Mouse (Mus musculus) hindbrain, postnatal 0 days (tissue): Measurements from ENCODE around the gene Kat2b. TPM values are rescaled to one million over a fixed set of nuclear protein-coding genes. Genes with fewer than 3 reads are reported as not detected.

ENCODE experiments used
- ATAC-seq: fragments of 200-750 bp; cut with Nextera tagmentation; 2 replicates; pipeline ENCODE4 v1.8.0; 2017; ENCODE audit warnings: mild to moderate bottlenecking, moderate TSS enrichment, moderate library complexity
- DNase-seq: peaks from one replicate; pipeline ENCODE4 v3.0.0-alpha.2; 2015; ENCODE audit warnings: low spot score
- H3K27ac ChIP-seq: fragments of 300-500 bp; sonication (generic); 2 replicates; pipeline ENCODE4 v1.5.1; 2014; ENCODE audit warnings: mild to moderate bottlenecking
- H3K27me3 ChIP-seq: fragments of 300-500 bp; sonication (generic); 2 replicates; pipeline ENCODE4 v1.6.1; 2014; ENCODE audit warnings: low read length, mixed read lengths; ENCODE audit not compliant: insufficient read depth
- H3K36me3 ChIP-seq: fragments of 300-500 bp; sonication (generic); 2 replicates; pipeline ENCODE4 v1.6.1; 2014; ENCODE audit warnings: low read length, mixed read lengths; ENCODE audit not compliant: insufficient read depth
- H3K4me1 ChIP-seq: fragments of 300-500 bp; sonication (generic); 2 replicates; pipeline ENCODE4 v1.6.1; 2014; ENCODE audit warnings: antibody characterized with exemption, low read length, mixed read lengths; ENCODE audit not compliant: insufficient read depth
- H3K4me2 ChIP-seq: fragments of 300-500 bp; sonication (generic); 2 replicates; pipeline ENCODE4 v1.6.1; 2014; ENCODE audit warnings: low read depth, mild to moderate bottlenecking, low read length, moderate library complexity, mixed read lengths
- H3K4me3 ChIP-seq: fragments of 300-500 bp; sonication (generic); 2 replicates; pipeline ENCODE4 v1.5.1; 2014; ENCODE audit warnings: low read length
- H3K9ac ChIP-seq: fragments of 300-500 bp; sonication (generic); replicated peaks from 2 replicates; pipeline ENCODE4 v1.6.1; 2014; ENCODE audit warnings: mild to moderate bottlenecking, low read length, moderate library complexity, mixed read lengths
- H3K9me3 ChIP-seq: fragments of 300-500 bp; sonication (generic); 2 replicates; pipeline ENCODE4 v1.6.1; 2016; ENCODE audit warnings: low read length, mixed read lengths
- CTCF ChIP-seq: IDR thresholded peaks from 2 replicates; pipeline ENCODE4 v1.5.1; 2016; ENCODE audit warnings: antibody characterized with exemption, control low read depth, low read depth
- WGBS: fragments of 180-500 bp; shearing (Covaris S2); extraction: QIAGEN DNeasy Blood & Tissue Kit; methylation state at CpG from one replicate; pipeline ENCODE4 v1.1.7; 2014; 5-methylcytosine and 5-hydroxymethylcytosine counted together
- polyA plus RNA-seq: library from polyadenylated mRNA; unstranded; fragments of >200 nt; fragmentation: Nextera tagmentation; extraction: Ambion mirVana; gene quantifications from 2 replicates; pipeline ENCODE4 v1.2.1, GENCODE M21; 2015
- total RNA-seq: library from RNA; depleted of rRNA; stranded (reverse); fragments of >200 nt; gene quantifications from 2 replicates; pipeline ENCODE4 v1.2.3, GENCODE M21; 2014

The Kat2b gene
- total and polyA plus RNA-seq, 2 experiments from 2014 or later, result 4.6 to 17.5 TPM

DNA sequence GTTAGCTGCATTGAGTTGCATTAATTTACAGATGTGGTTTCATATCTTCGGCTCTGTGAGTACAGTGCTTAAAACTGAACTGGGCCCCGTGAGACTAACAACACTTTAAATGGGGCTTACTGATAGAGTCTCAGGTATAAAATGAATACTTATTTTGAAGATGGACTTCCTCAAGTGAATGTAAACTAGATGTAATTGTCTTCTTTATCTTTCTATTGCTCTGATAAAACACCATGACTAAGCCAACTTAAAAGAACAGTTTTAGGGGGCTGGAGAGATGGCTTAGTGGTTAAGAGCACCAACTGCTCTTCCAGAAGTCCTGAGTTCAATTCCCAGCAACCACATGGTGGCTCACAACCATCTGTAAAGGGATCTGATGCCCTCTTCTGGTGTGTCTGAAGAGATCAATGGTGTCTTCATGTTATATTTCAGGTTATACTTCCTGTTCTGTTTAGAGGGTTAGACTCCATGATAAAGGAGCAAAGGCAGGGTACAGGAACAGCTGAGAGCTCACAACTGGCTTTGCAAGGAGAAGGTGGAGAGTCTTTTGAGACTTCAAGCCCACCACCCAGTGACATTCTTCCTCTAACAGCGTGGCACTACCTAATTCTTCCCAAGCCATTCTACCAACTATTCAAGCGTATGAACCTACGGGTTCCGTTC is 50.8 kb downstream of the Kat2b start:
- H3K27ac ChIP-seq, result no peak overlapping the region
- H3K27me3 ChIP-seq, result no peaks in the 10 kb centered on the region
- H3K4me2 ChIP-seq, result no peak overlapping the region
- no peaks in the 10 kb centered on the region for H3K9me3 ChIP-seq
- no peaks in the 10 kb centered on the region; the same call in 1 of the 2 replicates for H3K36me3 ChIP-seq
- TF ChIP-seq CTCF, result no peak
- H3K4me1 ChIP-seq, result no peaks in the 10 kb centered on the region
- WGBS, result 92% methylated on average over 6 of the region's 6 CpGs
- no peak overlapping the region for H3K4me3 ChIP-seq
- DNase-seq (no peak), ATAC-seq (no peak)
- no peak overlapping the region for H3K9ac ChIP-seq

DNA sequence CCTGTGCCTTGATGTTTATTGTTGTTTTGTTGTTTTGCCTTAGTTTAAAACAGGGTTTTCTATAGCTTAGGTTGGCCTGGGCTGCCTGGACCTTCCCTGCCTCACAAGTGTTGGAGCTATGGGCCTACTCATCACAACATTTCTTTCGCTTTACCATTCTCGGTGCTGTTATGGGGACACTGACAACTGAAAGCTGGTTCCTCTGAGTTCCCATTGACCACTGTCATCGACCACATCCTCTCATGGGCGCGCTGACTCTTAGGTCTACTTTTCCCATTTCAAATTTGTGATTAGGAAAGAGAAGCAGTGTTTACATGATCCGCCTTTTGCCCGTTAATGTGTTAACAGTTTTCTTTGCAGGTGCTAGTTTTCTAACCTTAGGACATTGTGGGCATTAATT is 51.7 kb downstream of the Kat2b start:
- no peak overlapping the region for H3K27ac ChIP-seq
- no peak for DNase-seq
- WGBS, result 98% methylated on average over 7 of the region's 7 CpGs

DNA sequence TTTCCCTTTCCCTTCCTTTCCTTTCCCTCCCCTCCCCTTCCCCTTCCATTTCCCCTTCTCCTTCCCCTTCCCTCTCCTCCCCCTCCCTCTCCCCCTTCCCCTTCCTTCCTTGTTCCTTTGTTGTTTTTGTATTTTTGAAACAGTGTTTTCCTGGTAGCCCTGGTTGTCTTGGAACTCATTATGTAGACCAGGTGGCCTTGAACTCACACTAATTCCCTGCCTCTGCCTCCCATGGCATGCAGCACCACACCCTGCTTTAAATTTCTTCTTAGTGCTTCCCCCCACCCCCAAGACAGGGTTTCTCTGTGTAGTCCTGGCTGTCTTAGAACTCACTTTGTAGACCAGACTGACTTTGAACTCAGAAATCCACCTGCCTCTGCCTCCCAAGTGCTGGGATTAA is 52.7 kb downstream of the Kat2b start:
- H3K4me3 ChIP-seq, result no peak overlapping the region
- no peak for TF ChIP-seq CTCF
- no peaks in the 10 kb centered on the region for H3K27me3 ChIP-seq
- DNase-seq (no peak), ATAC-seq (no peak)
- no peaks in the 10 kb centered on the region for H3K4me1 ChIP-seq
- H3K27ac ChIP-seq, result no peak overlapping the region
- H3K36me3 ChIP-seq, result peaks cover 3% of the 10 kb centered on the region; the same call in 1 of the 2 replicates
- H3K9me3 ChIP-seq, result no peaks in the 10 kb centered on the region
- no peak overlapping the region for H3K4me2 ChIP-seq
- no peak overlapping the region for H3K9ac ChIP-seq

More for the DNA sequence above, 51.7 kb downstream of the Kat2b start:
- H3K27me3 ChIP-seq, result no peaks in the 10 kb centered on the region
- TF ChIP-seq CTCF, result no peak
- H3K4me1 ChIP-seq, result no peaks in the 10 kb centered on the region
- H3K9me3 ChIP-seq, result no peaks in the 10 kb centered on the region
- no peak overlapping the region for H3K4me3 ChIP-seq
- H3K4me2 ChIP-seq, result no peak overlapping the region
- no peaks in the 10 kb centered on the region; the same call in 1 of the 2 replicates for H3K36me3 ChIP-seq
- H3K9ac ChIP-seq, result no peak overlapping the region
- no peak for ATAC-seq

DNA sequence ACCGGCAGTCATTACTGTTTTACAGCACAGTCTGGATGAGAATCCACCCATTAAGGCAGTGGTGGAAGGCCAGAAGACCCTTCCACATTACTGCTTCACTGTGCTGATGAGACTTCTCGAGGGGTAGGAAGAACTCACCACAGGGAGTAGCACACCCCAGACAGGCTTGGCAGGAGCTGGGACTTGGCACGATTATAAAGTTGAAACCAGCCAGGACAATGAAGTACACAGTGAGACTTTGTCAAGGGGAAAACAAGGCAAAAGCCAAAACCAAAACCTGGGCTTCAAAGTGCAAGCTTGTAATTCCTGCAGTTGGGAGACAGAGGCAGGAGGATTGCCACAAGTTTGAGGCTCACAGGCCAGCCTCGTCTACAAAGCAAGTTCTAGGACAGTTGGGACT is 54.0 kb downstream of the Kat2b start:
- no peak for TF ChIP-seq CTCF
- no peak overlapping the region for H3K9ac ChIP-seq
- H3K4me1 ChIP-seq, result no peaks in the 10 kb centered on the region
- H3K4me3 ChIP-seq, result no peak overlapping the region
- DNase-seq (no peak), ATAC-seq (no peak)
- no peaks in the 10 kb centered on the region for H3K9me3 ChIP-seq
- no peak overlapping the region for H3K27ac ChIP-seq
- no peak overlapping the region for H3K4me2 ChIP-seq
- peaks cover 9% of the 10 kb centered on the region; the same call in 1 of the 2 replicates for H3K36me3 ChIP-seq
- 61% methylated on average over 4 of the region's 4 CpGs for WGBS
- H3K27me3 ChIP-seq, result no peaks in the 10 kb centered on the region

DNA sequence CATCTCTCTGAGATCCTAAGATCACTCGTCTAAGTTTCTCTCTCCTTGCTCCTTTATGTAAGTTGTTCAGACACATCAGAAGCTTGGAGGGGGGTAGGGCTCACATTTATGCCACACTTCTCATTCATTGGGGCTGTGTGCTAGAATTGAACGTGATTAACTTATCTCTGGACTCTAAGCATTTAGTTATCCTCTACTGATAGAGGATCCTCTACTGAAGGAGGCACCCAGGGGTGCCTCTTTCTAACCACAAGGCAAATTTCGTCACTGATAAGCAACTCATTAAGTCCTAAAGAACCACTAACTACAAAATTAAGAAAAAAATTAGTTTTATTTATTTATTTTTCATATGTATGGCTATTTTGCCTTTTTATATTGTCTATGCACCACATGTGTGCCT is 55.5 kb downstream of the Kat2b start:
- no peaks in the 10 kb centered on the region for H3K4me1 ChIP-seq
- WGBS, result 88% methylated on average over 3 of the region's 3 CpGs
- no peak for ATAC-seq
- no peak overlapping the region for H3K27ac ChIP-seq
- no peak for TF ChIP-seq CTCF
- H3K36me3 ChIP-seq, result peaks cover 9% of the 10 kb centered on the region; the same call in 1 of the 2 replicates
- no peak for DNase-seq
- no peak overlapping the region for H3K9ac ChIP-seq
- H3K4me3 ChIP-seq, result no peak overlapping the region
- no peaks in the 10 kb centered on the region for H3K9me3 ChIP-seq
- no peaks in the 10 kb centered on the region for H3K27me3 ChIP-seq
- no peak overlapping the region for H3K4me2 ChIP-seq

DNA sequence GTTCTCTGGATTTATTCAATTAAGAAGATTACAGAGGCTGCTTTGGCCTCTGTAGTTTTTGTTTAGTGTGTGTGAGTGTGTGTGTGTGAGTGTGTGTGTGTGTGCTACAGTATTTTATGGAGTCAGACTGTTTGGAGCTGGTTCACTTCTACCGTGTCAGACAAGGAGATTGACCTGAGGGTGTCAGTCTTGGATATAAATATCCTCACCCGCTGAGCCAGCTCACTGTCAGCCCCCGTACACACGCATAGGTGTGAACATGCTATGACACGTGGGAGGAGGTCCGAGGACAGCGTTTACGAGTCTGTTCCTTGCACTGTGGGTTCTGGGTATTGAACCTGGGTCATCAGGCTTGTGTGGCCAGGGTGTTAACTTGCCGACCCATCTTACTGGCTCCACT is 57.1 kb downstream of the Kat2b start:
- DNase-seq (no peak), ATAC-seq (no peak)
- Histone ChIP-seq H3K9ac (no peak overlapping the region), H3K36me3 (peaks cover 9% of the 10 kb centered on the region; the same call in 1 of the 2 replicates), H3K27ac (no peak overlapping the region), H3K4me2 (no peak overlapping the region), H3K9me3 (no peaks in the 10 kb centered on the region), H3K4me3 (no peak overlapping the region), H3K4me1 (no peaks in the 10 kb centered on the region), H3K27me3 (no peaks in the 10 kb centered on the region)
- WGBS, result 91% methylated on average over 9 of the region's 9 CpGs
- TF ChIP-seq CTCF, result no peak

DNA sequence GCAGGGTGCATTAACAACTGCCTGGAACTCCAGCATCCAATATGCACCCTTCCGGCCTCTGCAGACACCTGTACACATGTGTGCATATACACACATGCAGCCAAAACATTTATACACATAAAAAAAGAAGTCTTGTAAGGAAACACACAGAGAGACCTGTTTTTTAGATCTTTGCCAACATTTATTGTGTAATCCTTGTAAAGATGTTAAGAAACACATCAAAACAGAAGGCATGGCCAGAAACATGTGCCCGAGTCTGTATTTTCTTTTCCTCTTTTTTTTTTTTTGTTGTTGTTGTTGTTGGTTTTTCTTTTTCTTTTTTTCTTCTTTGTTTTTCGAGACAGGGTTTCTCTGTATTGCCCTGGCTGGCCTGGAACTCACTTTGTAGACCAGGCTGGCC is 59.5 kb downstream of the Kat2b start:
- 81% methylated on average over 3 of the region's 3 CpGs for whole genome bisulfite sequencing

More for the DNA sequence above, 59.5 kb downstream of the Kat2b start:
- no peak overlapping the region for H3K27ac ChIP-seq
- no peak for DNase-seq
- H3K4me1 ChIP-seq, result no peaks in the 10 kb centered on the region
- H3K9me3 ChIP-seq, result no peaks in the 10 kb centered on the region
- ATAC-seq, result no peak
- H3K27me3 ChIP-seq, result no peaks in the 10 kb centered on the region
- H3K9ac ChIP-seq, result no peak overlapping the region
- H3K36me3 ChIP-seq, result peaks cover 9% of the 10 kb centered on the region; the same call in 1 of the 2 replicates
- H3K4me3 ChIP-seq, result no peak overlapping the region
- H3K4me2 ChIP-seq, result no peak overlapping the region
- TF ChIP-seq CTCF, result no peak
